Mouse (Mus musculus): Measurements from ENCODE around the gene Ndufc2. TPM values are rescaled to one million over a fixed set of nuclear protein-coding genes. Genes with fewer than 3 reads are reported as not detected.
A peak's percentile ranks its signal among the peaks of the same experiment; 100 is the strongest.

Ndufc2 gene
- polyA plus RNA-seq (2015; fragmentation: Nextera tagmentation; extraction: Ambion mirVana), result 431 and 501 TPM in 2 replicates

DNA sequence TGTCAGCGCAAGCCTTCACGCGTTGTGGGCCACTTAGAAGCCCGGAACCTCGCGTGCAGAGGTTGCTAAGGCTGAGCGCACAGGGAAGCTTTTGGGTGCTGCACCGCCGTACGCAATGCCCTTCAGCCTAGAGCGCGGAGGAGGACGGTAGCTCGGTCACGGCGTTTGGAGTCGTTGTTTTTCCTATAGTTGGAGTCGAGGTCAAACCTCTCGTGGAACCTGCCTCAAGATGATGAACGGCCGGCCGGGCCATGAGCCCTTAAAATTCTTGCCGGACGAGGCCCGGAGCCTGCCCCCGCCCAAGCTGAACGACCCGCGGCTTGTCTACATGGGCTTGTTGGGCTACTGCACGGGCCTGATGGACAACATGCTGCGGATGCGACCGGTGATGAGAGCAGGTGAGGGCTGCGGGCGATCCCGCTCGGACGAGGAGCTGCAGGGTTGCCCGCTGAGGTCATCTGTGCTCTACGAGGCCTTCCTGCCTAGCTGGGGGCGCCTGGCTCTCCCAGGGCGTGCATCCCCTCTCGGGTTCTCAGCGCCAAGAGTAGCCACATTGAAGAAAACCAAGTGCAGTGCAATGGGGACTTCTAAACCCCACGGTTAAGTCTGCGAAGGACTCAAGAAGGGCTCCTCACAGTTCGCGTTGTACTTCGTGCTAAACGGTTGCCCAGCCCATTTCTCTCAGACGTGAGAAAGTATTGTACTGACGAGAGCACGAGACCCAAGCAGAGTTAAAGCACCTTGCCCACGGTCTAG, at the start of gene Ndufc2:
TSS of gene Ndufc2 (plus strand) at position 44 of the 756 bp plus-strand sequence.
- WGBS, result under 1% methylated on average over 54 of the region's 54 CpGs
- Histone ChIP-seq H3K4me2 (ENCODE audit: low read length) (peak within 1 kb of the TSS; percentile 80), H3K9me3 (ENCODE audit: control insufficient read depth, low read length) (no peaks in the 10 kb centered on the region), H3K36me3 (ENCODE audit: control insufficient read depth, insufficient read depth, low read length) (no peaks in the 10 kb centered on the region), H3K4me1 (ENCODE audit: control insufficient read depth, insufficient read depth, low read depth, low read length) (peaks cover 9% of the 10 kb centered on the region), H3K27me3 (replicated peaks; ENCODE audit: control insufficient read depth, insufficient read depth, low read length) (no peaks in the 10 kb centered on the region), H3K9ac (ENCODE audit: low read depth, low read length) (peak within 1 kb of the TSS; percentile 96), H3K4me3 (ENCODE audit: low read length) (peak within 1 kb of the TSS; percentile 96), H3K27ac (ENCODE audit: low read depth, low read length) (peak within 1 kb of the TSS; percentile 88)
- peak; percentile 96 for ATAC-seq

DNA sequence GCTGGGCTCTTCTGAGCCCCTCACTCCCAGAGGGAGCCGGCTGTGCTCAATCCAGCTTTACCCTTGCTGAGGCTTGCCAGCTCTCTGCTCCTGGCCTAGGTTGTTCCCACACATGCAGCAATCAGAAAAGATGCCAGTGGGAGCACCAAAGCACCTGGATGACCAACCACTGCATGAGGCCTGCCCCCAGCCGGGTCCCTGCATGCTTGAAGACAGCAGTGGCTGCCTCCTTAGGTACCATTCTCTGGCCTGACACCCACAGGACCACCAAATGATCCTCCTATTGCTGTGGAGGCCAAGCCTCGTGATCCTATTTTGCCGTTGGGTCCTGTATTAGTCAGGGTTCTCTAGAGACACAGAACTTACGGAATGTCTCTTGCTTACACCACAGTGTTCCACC, 48.9 kb upstream of the Ndufc2 start:
- 74% methylated on average over 5 of the region's 5 CpGs for WGBS
- Histone ChIP-seq H3K27ac (ENCODE audit: low read depth, low read length) (no peak overlapping the region), H3K27me3 (replicated peaks; ENCODE audit: control insufficient read depth, insufficient read depth, low read length) (no peaks in the 10 kb centered on the region), H3K9me3 (ENCODE audit: control insufficient read depth, low read length) (no peaks in the 10 kb centered on the region), H3K4me2 (ENCODE audit: low read length) (no peak overlapping the region), H3K36me3 (ENCODE audit: control insufficient read depth, insufficient read depth, low read length) (peaks cover 3% of the 10 kb centered on the region), H3K4me1 (ENCODE audit: control insufficient read depth, insufficient read depth, low read depth, low read length) (peaks cover 2% of the 10 kb centered on the region), H3K9ac (ENCODE audit: low read depth, low read length) (no peak overlapping the region), H3K4me3 (ENCODE audit: low read length) (no peak overlapping the region)
- ATAC-seq, result no peak

DNA sequence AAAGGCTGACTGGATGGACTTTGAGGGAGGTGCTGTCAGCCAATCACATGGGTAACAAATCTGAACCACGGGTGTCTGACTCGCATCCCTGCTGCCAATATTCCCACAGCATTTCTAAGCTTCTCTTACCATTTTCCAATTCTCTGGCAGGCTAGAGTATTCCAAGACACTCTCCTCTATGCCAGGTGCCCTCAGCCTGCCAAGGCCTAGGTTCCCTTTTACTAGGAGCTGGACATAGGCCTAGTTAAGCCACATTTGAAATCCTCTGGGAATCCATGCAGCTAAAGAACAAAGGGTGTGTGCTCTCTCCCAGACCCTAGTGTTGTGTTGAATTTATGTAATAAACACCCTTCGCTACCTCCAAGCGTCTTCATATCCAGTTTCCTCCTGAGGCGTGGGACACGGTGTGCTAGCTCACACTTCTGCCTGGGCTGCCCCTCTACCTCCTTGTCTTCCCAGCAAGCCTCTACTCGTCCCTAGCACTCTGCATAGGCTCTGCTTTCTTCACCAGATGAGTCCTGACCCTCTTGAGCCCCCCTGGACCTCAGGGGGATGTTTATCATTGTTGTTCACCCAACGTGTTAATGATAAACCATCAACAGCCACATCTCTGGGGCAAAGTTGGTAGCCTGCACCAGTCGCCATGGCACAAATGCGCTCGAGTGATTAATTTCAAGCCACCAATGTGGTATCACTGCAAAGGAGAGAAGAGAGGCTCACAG, 47.9 kb upstream of the Ndufc2 start:
- no peaks in the 10 kb centered on the region for H3K27me3 ChIP-seq (replicated peaks; ENCODE audit: control insufficient read depth, insufficient read depth, low read length)
- no peaks in the 10 kb centered on the region for H3K4me1 ChIP-seq (ENCODE audit: control insufficient read depth, insufficient read depth, low read depth, low read length)
- no peak overlapping the region for H3K27ac ChIP-seq (ENCODE audit: low read depth, low read length)
- no peak overlapping the region for H3K4me2 ChIP-seq (ENCODE audit: low read length)
- H3K9ac ChIP-seq (ENCODE audit: low read depth, low read length), result no peak overlapping the region
- 86% methylated on average over 11 of the region's 11 CpGs for WGBS
- ATAC-seq, result no peak; the same call in 1 of the 2 replicates
- no peaks in the 10 kb centered on the region for H3K9me3 ChIP-seq (ENCODE audit: control insufficient read depth, low read length)
- H3K4me3 ChIP-seq (ENCODE audit: low read length), result no peak overlapping the region
- peaks cover 3% of the 10 kb centered on the region for H3K36me3 ChIP-seq (ENCODE audit: control insufficient read depth, insufficient read depth, low read length)

DNA sequence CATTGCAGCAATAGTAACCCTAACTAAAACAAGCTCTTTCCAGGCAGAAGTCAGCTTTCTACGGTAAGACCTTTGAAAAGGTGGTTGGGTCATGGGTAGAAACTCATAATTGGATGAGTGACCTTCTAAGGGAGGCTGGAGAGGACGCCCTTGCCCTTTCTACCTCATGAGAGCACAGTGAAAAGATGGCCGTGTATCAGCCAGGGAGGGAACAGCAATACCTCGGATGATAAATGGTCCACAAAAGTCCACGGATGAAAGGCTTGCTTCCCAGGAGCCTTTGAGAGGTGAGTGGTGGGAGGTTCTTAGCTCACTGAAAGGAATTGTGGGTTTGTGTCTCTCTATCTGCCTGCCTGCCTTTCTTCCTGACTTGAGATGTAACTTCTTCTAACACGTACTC, 46.4 kb upstream of the Ndufc2 start:
- H3K27ac ChIP-seq (ENCODE audit: low read depth, low read length), result no peak overlapping the region
- ATAC-seq, result no peak
- no peaks in the 10 kb centered on the region for H3K36me3 ChIP-seq (ENCODE audit: control insufficient read depth, insufficient read depth, low read length)
- no peak overlapping the region for H3K4me3 ChIP-seq (ENCODE audit: low read length)
- WGBS, result 92% methylated on average over 6 of the region's 6 CpGs
- no peaks in the 10 kb centered on the region for H3K9me3 ChIP-seq (ENCODE audit: control insufficient read depth, low read length)
- H3K4me2 ChIP-seq (ENCODE audit: low read length), result no peak overlapping the region
- H3K9ac ChIP-seq (ENCODE audit: low read depth, low read length), result no peak overlapping the region
- H3K4me1 ChIP-seq (ENCODE audit: control insufficient read depth, insufficient read depth, low read depth, low read length), result no peaks in the 10 kb centered on the region
- H3K27me3 ChIP-seq (replicated peaks; ENCODE audit: control insufficient read depth, insufficient read depth, low read length), result no peaks in the 10 kb centered on the region

DNA sequence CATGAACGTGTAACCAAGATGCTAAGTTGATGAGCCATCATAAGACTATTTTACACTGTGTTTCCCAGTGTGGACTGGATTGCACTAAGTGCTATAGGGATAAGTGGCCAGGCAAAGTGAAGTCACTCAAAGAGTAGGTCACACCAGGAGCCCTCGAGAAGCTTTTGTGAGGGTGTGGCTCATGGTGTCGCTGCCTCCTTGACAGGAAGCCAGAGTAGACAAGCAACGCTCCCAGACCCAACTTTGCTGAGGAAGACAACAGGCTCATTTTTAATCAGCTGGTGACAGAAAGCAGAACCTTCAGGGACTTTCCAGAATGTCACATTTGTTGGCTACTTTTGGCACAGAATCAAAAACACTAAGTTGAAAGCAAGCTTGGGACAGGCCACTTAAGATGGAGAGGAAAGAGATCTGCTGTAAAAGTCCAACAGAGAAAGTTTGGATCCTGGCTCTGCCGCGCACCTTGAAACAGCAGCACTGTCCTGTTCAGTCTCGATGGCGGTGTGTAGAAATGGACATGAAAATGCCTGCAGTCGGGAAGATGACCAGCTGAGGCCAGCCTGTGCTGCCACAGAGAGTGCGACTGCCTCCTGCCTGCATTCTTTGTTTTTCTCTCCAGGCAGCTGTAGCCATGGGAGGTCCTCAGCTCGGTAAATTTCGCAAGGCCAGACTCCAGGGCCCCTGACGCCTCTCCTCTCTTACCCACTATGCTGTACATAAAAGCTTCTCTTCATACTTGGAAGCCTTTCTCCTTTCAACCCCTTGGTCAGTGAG, 44.5 kb upstream of the Ndufc2 start:
- H3K27me3 ChIP-seq (replicated peaks; ENCODE audit: control insufficient read depth, insufficient read depth, low read length), result no peaks in the 10 kb centered on the region
- no peak for ATAC-seq
- 44% methylated on average over 13 of the region's 13 CpGs for WGBS
- no peaks in the 10 kb centered on the region for H3K36me3 ChIP-seq (ENCODE audit: control insufficient read depth, insufficient read depth, low read length)
- H3K9ac ChIP-seq (ENCODE audit: low read depth, low read length), result no peak overlapping the region
- H3K9me3 ChIP-seq (ENCODE audit: control insufficient read depth, low read length), result no peaks in the 10 kb centered on the region
- no peak overlapping the region for H3K4me3 ChIP-seq (ENCODE audit: low read length)
- H3K27ac ChIP-seq (ENCODE audit: low read depth, low read length), result no peak overlapping the region
- no peaks in the 10 kb centered on the region for H3K4me1 ChIP-seq (ENCODE audit: control insufficient read depth, insufficient read depth, low read depth, low read length)
- no peak overlapping the region for H3K4me2 ChIP-seq (ENCODE audit: low read length)

DNA sequence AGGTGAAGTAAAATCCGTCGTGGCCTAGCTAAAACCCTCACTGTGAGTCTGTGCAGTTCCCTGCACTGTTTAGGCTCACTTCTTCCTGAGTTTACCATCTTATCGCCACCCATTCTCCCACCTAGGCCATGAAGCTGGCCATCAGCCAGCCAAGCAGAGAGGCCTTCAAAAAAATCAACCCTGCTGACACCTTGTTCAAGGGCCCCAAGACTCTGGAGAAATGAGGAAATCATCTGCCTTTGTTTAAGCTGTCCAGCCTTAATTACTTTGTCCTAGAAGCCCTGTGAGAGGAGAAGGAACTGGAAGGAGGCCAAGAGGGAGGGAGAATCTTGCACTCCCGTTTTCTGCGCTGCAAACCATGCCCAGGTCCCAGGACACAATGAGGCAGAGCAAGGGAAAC, 43.5 kb upstream of the Ndufc2 start:
- WGBS, result 72% methylated on average over 5 of the region's 5 CpGs
- Histone ChIP-seq H3K9ac (ENCODE audit: low read depth, low read length) (no peak overlapping the region), H3K27me3 (replicated peaks; ENCODE audit: control insufficient read depth, insufficient read depth, low read length) (no peaks in the 10 kb centered on the region), H3K4me1 (ENCODE audit: control insufficient read depth, insufficient read depth, low read depth, low read length) (no peaks in the 10 kb centered on the region), H3K4me3 (ENCODE audit: low read length) (no peak overlapping the region), H3K9me3 (ENCODE audit: control insufficient read depth, low read length) (no peaks in the 10 kb centered on the region), H3K36me3 (ENCODE audit: control insufficient read depth, insufficient read depth, low read length) (no peaks in the 10 kb centered on the region), H3K27ac (ENCODE audit: low read depth, low read length) (no peak overlapping the region), H3K4me2 (ENCODE audit: low read length) (no peak overlapping the region)
- ATAC-seq, result no peak

DNA sequence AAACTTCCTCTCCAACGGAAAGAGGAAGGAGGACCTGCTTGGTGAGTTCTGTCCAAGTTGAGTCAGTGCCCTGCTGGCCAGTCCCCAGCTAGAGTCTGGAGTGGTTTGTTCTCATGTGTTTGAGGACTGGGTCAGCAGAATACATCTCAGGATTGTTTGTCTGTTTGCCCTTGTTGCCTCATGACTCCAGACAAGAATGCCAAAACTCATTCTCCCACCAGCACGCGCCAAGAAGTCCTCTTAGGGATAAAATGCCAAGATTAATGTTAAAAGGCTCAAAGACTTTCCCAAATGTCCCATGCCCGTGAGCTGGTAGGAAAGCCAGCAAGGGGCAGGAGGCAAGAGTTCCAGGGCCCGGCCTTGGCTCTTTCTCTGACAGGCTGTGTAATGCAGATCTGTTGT, 42.9 kb upstream of the Ndufc2 start:
- WGBS, result 68% methylated on average over 5 of the region's 5 CpGs
- no peaks in the 10 kb centered on the region for H3K4me1 ChIP-seq (ENCODE audit: control insufficient read depth, insufficient read depth, low read depth, low read length)
- no peak overlapping the region for H3K4me3 ChIP-seq (ENCODE audit: low read length)
- no peak overlapping the region for H3K9ac ChIP-seq (ENCODE audit: low read depth, low read length)
- H3K4me2 ChIP-seq (ENCODE audit: low read length), result no peak overlapping the region
- H3K27ac ChIP-seq (ENCODE audit: low read depth, low read length), result no peak overlapping the region
- H3K9me3 ChIP-seq (ENCODE audit: control insufficient read depth, low read length), result no peaks in the 10 kb centered on the region
- peak; percentile 90 for ATAC-seq
- H3K36me3 ChIP-seq (ENCODE audit: control insufficient read depth, insufficient read depth, low read length), result no peaks in the 10 kb centered on the region
- H3K27me3 ChIP-seq (replicated peaks; ENCODE audit: control insufficient read depth, insufficient read depth, low read length), result no peaks in the 10 kb centered on the region

DNA sequence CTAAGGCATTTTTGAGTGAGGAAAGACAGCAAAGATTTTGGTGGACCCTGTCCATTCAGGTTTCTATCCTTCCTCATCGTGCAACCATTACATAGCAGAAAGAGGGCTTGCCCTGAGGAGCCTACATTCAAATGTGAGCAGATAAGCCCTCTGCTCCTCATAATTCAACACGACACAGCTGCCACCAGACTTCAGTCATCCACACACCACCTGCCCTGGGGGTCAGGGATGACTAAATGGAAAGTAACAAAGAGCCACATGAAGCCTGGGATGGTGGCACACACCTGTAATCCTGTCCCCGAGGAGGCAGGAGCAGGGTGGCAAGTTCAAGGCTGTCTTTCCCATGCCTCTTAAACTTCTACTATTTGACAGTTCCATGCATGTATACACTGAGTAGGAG, 42.0 kb upstream of the Ndufc2 start:
- H3K27me3 ChIP-seq (replicated peaks; ENCODE audit: control insufficient read depth, insufficient read depth, low read length), result no peaks in the 10 kb centered on the region
- no peaks in the 10 kb centered on the region for H3K9me3 ChIP-seq (ENCODE audit: control insufficient read depth, low read length)
- no peak overlapping the region for H3K4me3 ChIP-seq (ENCODE audit: low read length)
- H3K27ac ChIP-seq (ENCODE audit: low read depth, low read length), result no peak overlapping the region
- H3K9ac ChIP-seq (ENCODE audit: low read depth, low read length), result no peak overlapping the region
- no peak overlapping the region for H3K4me2 ChIP-seq (ENCODE audit: low read length)
- H3K36me3 ChIP-seq (ENCODE audit: control insufficient read depth, insufficient read depth, low read length), result no peaks in the 10 kb centered on the region
- H3K4me1 ChIP-seq (ENCODE audit: control insufficient read depth, insufficient read depth, low read depth, low read length), result no peaks in the 10 kb centered on the region
- no peak for ATAC-seq
- 87% methylated on average over 3 of the region's 3 CpGs for WGBS

DNA sequence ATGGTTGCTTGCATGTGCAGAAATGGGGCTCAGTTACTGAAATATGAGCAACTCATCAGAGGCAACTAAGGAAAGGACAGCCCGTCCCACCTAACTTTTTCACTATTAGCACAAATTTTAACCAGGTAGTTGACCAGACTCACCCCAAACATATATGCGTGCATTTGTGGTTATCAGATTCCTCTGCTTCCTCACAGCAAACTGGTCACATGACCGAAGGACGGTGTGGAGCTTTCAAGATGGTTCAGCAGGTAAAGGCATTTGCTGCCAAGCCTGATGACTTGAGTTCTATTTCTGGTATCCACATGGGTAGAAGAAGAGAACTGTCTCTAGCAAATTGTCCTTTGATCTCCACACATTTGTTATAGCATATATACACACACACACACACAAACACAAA, 41.5 kb upstream of the Ndufc2 start:
- no peak overlapping the region for H3K9ac ChIP-seq (ENCODE audit: low read depth, low read length)
- no peak overlapping the region for H3K4me2 ChIP-seq (ENCODE audit: low read length)
- H3K4me3 ChIP-seq (ENCODE audit: low read length), result no peak overlapping the region
- ATAC-seq, result no peak
- no peaks in the 10 kb centered on the region for H3K27me3 ChIP-seq (replicated peaks; ENCODE audit: control insufficient read depth, insufficient read depth, low read length)
- 93% methylated on average over 4 of the region's 4 CpGs for WGBS
- H3K36me3 ChIP-seq (ENCODE audit: control insufficient read depth, insufficient read depth, low read length), result no peaks in the 10 kb centered on the region
- H3K9me3 ChIP-seq (ENCODE audit: control insufficient read depth, low read length), result no peaks in the 10 kb centered on the region
- no peaks in the 10 kb centered on the region for H3K4me1 ChIP-seq (ENCODE audit: control insufficient read depth, insufficient read depth, low read depth, low read length)
- no peak overlapping the region for H3K27ac ChIP-seq (ENCODE audit: low read depth, low read length)
